Mouse (Mus musculus): Measurements from ENCODE around the gene Ptpdc1.
A peak's percentile ranks its signal among the peaks of the same experiment; 100 is the strongest.

- TF ChIP-seq EP300 (optimal IDR thresholded peaks at IDR 0.05), result no peak
- TF ChIP-seq CTCF (IDR thresholded peaks at IDR 0.05; ENCODE audit: low read depth), result 0 out of 2 replicates have a peak, but pooled peaks have one; percentile 1
Observed at GRCm38 (mm10) chr13:48624968-48625398, 481 bp downstream of the Ptpdc1 start.
